Mouse (Mus musculus): Measurements from ENCODE around the gene Mas1. TPM values are rescaled to one million over a fixed set of nuclear protein-coding genes. Genes with fewer than 3 reads are reported as not detected.

The Mas1 gene
- polyA plus RNA-seq, 1 experiment from 2014 or later = not detected

- Histone ChIP-seq H3K4me3 (replicated peaks) (no peak overlapping the region), H3K4me1 (replicated peaks) (peaks cover 19% of the 10 kb centered on the region), H3K9ac (replicated peaks) (no peak overlapping the region), H3K27me3 (peaks cover 8% of the 10 kb centered on the region; the same call in 1 of the 2 replicates), H3K36me3 (no peaks in the 10 kb centered on the region), H3K9me3 (no peaks in the 10 kb centered on the region), H3K27ac (peak overlapping the region; percentile 69), H3K4me2 (replicated peaks) (no peak overlapping the region)
- ATAC-seq = peak; percentile 29; the same call in 1 of the 2 replicates
- 46% methylated on average over 4 of the region's 4 CpGs for WGBS
Observed at GRCm38 (mm10) chr17:12791420-12791819, 76.5 kb downstream of the Mas1 start.

GRCm38 (mm10) chr17:12791079-12791406 is 76.9 kb downstream of the Mas1 start:
- no peak overlapping the region for H3K9ac ChIP-seq (replicated peaks)
- no peak overlapping the region for H3K4me3 ChIP-seq (replicated peaks)
- peaks cover 8% of the 10 kb centered on the region; the same call in 1 of the 2 replicates for H3K27me3 ChIP-seq
- 16% methylated on average over 5 of the region's 5 CpGs for WGBS
- no peaks in the 10 kb centered on the region for H3K36me3 ChIP-seq
- ATAC-seq = peak; percentile 72
- H3K4me1 ChIP-seq (replicated peaks) = peaks cover 19% of the 10 kb centered on the region
- peak overlapping the region; percentile 69 for H3K27ac ChIP-seq
- H3K4me2 ChIP-seq (replicated peaks) = no peak overlapping the region
- H3K9me3 ChIP-seq = no peaks in the 10 kb centered on the region

Small RNA genes within 50 kb of the gene (microRNA-seq; reads per million reads assigned to microRNA genes)
- not detected for gene Gm24085

Other genes starting within 250 kb of the Mas1 start
- not detected in 2 replicates for gene Slc22a1, start 192.3 kb downstream of the Mas1 start, polyA plus RNA-seq (2015; fragmentation: Nextera tagmentation; extraction: Ambion mirVana)
- gene Igf2r, start 98.5 kb downstream of the Mas1 start, polyA plus RNA-seq (2015; fragmentation: Nextera tagmentation; extraction: Ambion mirVana) = 11.0 and 11.2 TPM in 2 replicates
- gene Mrgprh, start 7.9 kb upstream of the Mas1 start, polyA plus RNA-seq (2015; fragmentation: Nextera tagmentation; extraction: Ambion mirVana) = not detected in 2 replicates
- 1.5 and 2.0 TPM in 2 replicates for gene Pnldc1, start 42.1 kb upstream of the Mas1 start, polyA plus RNA-seq (2015; fragmentation: Nextera tagmentation; extraction: Ambion mirVana)
- 403 and 435 TPM in 2 replicates for gene Tcp1, start 47.6 kb upstream of the Mas1 start, polyA plus RNA-seq (2015; fragmentation: Nextera tagmentation; extraction: Ambion mirVana)
- 138 and 145 TPM in 2 replicates for gene Mrpl18, start 48.2 kb upstream of the Mas1 start, polyA plus RNA-seq (2015; fragmentation: Nextera tagmentation; extraction: Ambion mirVana)
- gene Acat3, start 72.5 kb upstream of the Mas1 start, polyA plus RNA-seq (2015; fragmentation: Nextera tagmentation; extraction: Ambion mirVana) = 0.92 and 1.1 TPM in 2 replicates
- 360 and 384 TPM in 2 replicates for gene Acat2, start 92.6 kb upstream of the Mas1 start, polyA plus RNA-seq (2015; fragmentation: Nextera tagmentation; extraction: Ambion mirVana)
- 149 and 160 TPM in 2 replicates for gene Wtap, start 126.0 kb upstream of the Mas1 start, polyA plus RNA-seq (2015; fragmentation: Nextera tagmentation; extraction: Ambion mirVana)
- 105 and 112 TPM in 2 replicates for gene Sod2, start 138.7 kb upstream of the Mas1 start, polyA plus RNA-seq (2015; fragmentation: Nextera tagmentation; extraction: Ambion mirVana)
- not detected in 2 replicates for gene Gpr31b, start 184.2 kb upstream of the Mas1 start, polyA plus RNA-seq (2015; fragmentation: Nextera tagmentation; extraction: Ambion mirVana)
- 0.13 TPM in 1 of 2 replicates, not detected in the other for gene Tcp10b, start 193.0 kb upstream of the Mas1 start, polyA plus RNA-seq (2015; fragmentation: Nextera tagmentation; extraction: Ambion mirVana)

Measured in midbrain, embryonic 13.5 days (tissue).